Mouse (Mus musculus): ENCODE measurements around the gene March4.

DNA sequence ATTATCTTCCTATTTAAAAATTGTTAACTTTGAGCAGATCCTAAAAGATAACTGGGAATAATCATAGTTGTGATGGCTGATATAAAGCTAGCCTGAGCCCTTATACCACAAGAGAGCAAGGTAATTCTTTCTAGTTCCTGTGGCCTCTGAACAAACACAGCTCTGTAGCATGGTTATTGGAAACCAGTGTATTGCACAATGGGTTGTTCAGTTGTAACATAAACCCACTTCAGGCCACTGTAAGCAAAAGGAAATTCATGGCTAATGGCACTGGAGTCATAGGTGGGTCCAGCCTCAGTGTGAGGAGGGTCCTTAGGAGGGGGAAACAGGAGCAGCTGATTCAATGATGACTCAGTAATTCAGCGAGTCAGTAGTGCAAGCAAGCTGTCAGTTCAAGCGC is 116.5 kb downstream of the March4 start:
- TF ChIP-seq EP300 (IDR thresholded peaks at IDR 0.05; ENCODE audit: insufficient read depth, low read depth, low read length) (no peak), CTCF (IDR thresholded peaks at IDR 0.05; ENCODE audit: low read depth, low read length) (no peak), POLR2A (IDR thresholded peaks at IDR 0.05; ENCODE audit: insufficient read depth, low read length) (no peak)

Measured in ES-Bruce4 (cell line).